Mouse (Mus musculus) urinary bladder, postnatal 36 days (tissue): ENCODE data around the gene Flt4.

Source experiments
- DNase-seq, 2 experiments: peaks; one replicate each; pipeline ENCODE4 v3.0.0; 2022; ENCODE audit warnings: low spot score in 2 of 2, mixed read lengths in 1 of 2

The Flt4 gene

DNA sequence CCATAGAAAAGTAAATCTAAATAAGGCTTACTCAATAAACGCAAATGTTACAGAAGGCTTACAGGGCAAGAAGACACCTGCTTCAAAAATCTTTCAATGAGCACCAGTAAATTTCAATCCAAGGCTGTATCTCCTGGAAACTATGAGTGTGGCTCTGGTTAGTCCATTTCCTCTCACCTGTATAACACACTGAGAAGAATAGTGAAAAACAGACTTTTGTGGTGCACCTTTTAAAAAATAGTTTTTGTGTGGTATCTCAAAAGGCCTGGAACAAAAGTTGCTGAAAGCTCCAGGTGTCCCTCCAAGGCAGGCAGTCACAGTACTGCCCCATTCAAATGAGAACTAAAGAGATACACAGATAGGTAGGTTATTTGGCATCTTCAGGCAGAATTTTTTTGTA is 90.0 kb downstream of the Flt4 start:
- DNase-seq = no peak

GRCm38 (mm10) chr11:49702014-49702413 is 93.0 kb downstream of the Flt4 start:
- no peak for DNase-seq
